Mouse (Mus musculus) liver, adult 2 months (tissue): ENCODE data around the gene Ap2s1. TPM values are rescaled to one million over a fixed set of nuclear protein-coding genes. Genes with fewer than 3 reads are reported as not detected.

Experiments used
- DNase-seq: peaks from one replicate; pipeline ENCODE4 v3.0.0-alpha.2; 2011; ENCODE audit warnings: low read depth, low spot score; ENCODE audit errors: extremely low read depth
- H3K27ac ChIP-seq: fragments of 200-500 bp; replicated peaks from 2 replicates; pipeline ENCODE4 v1.5.1; 2012; ENCODE audit warnings: low read depth, mild to moderate bottlenecking, control low read depth, inconsistent platforms, low read length; ENCODE audit not compliant: insufficient read depth
- H3K27me3 ChIP-seq: fragments of 200-500 bp; 2 replicates; pipeline ENCODE4 v1.6.1; 2012; ENCODE audit warnings: mild to moderate bottlenecking, moderate library complexity, low read length, inconsistent platforms; ENCODE audit not compliant: control insufficient read depth, insufficient read depth
- H3K36me3 ChIP-seq: fragments of 200-500 bp; 2 replicates; pipeline ENCODE4 v1.6.1; 2012; ENCODE audit warnings: low read length, inconsistent platforms; ENCODE audit not compliant: control insufficient read depth, insufficient read depth
- H3K4me1 ChIP-seq: fragments of 200-500 bp; 2 replicates; pipeline ENCODE4 v1.6.1; 2011; ENCODE audit warnings: low read length; ENCODE audit not compliant: control insufficient read depth, insufficient read depth
- H3K4me3 ChIP-seq: fragments of 200-500 bp; 2 replicates; pipeline ENCODE4 v1.5.1; 2011; ENCODE audit warnings: low read depth, mild to moderate bottlenecking, control low read depth, low read length, moderate library complexity; ENCODE audit not compliant: insufficient read depth
- H3K79me2 ChIP-seq: fragments of 200-500 bp; 2 replicates; pipeline ENCODE4 v1.6.1; 2012; ENCODE audit warnings: inconsistent platforms, mild to moderate bottlenecking, low read length, moderate library complexity; ENCODE audit not compliant: control insufficient read depth, insufficient read depth
- H3K9ac ChIP-seq: fragments of 200-500 bp; 2 replicates; pipeline ENCODE4 v1.6.1; 2012; ENCODE audit warnings: low read depth, mild to moderate bottlenecking, control low read depth, inconsistent platforms, low read length
- CTCF ChIP-seq: fragments of 200-500 bp; IDR thresholded peaks from 2 replicates; pipeline ENCODE4 v1.5.1; 2011; ENCODE audit warnings: low read depth, low read length, control low read depth
- POLR2A ChIP-seq: fragments of 200-500 bp; IDR thresholded peaks from 2 replicates; pipeline ENCODE4 v1.6.1; 2011; ENCODE audit warnings: low read length, control low read depth; ENCODE audit not compliant: insufficient read depth; ENCODE audit errors: extremely low read depth
- WGBS: fragments of 180-500 bp; shearing (Covaris S2); methylation state at CpG from one replicate; pipeline ENCODE4 v1.1.7; 2018; 5-methylcytosine and 5-hydroxymethylcytosine counted together
- polyA plus RNA-seq: library from polyadenylated mRNA; depleted of rRNA; stranded (reverse); fragments of >200 nt; gene quantifications from 2 replicates; pipeline ENCODE4 v1.2.3, GENCODE M21; 2012
- total RNA-seq: library from RNA; depleted of rRNA; stranded (reverse); fragments of >200 nt; gene quantifications from 2 replicates; pipeline ENCODE4 v1.2.3, GENCODE M21; 2014

Ap2s1 gene
- total and polyA plus RNA-seq, 2 experiments, result 116 to 171 TPM

DNA sequence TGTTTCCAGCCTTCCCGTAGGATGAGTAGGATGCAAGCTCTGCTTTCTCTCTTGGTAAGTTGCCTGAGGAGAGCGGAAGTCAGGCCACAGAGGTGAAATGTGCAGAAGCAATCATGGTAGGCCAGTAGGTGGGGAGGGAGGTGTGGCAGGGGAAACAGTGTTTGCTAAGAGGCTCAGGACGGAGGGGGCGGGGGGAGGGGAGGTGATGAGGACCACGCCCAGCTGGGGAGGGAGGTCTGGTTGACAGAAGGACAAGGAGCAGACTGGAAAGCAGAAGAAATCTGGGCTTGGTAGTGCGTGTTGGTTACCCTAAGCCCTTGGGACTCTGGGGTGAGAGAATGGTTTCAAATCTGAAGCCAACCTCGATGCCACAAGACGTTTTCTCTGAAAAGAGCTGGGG lies 22.1 kb downstream of the Ap2s1 start:
- no peak for DNase-seq
- WGBS, result 29% methylated on average over 8 of the region's 8 CpGs

DNA sequence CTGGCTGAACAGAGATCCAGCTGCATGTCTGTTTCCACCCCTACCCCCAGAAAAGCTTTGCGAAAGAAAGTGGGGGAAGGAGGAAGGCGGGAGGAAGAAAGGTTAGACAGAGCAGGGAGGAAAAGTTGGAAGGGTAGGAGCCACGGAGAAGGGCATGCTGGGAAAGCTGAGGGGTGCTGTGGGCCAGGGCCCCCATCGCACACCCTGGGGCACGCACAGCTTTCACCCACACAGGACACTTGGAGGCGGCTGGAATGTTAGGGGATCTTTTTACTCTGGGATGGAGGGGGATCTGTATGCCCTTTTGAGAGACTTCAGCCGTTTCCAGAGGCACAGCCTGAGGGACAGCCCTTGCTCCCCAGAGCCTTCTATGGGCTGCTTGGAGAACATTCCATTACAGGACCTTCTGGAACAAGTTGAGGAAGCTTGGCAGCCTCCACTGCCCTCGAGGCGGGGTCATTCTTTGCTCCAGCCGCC lies 22.8 kb downstream of the Ap2s1 start:
- Histone ChIP-seq H3K27ac (0 out of 2 replicates have a peak overlapping the region, but pooled peaks have one; percentile 34), H3K4me3 (no peak overlapping the region), H3K79me2 (no peaks in the 10 kb centered on the region), H3K4me1 (no peaks in the 10 kb centered on the region), H3K36me3 (no peaks in the 10 kb centered on the region), H3K27me3 (no peaks in the 10 kb centered on the region), H3K9ac (no peak overlapping the region; the same call in 1 of the 2 replicates)
- TF ChIP-seq POLR2A (no peak), CTCF (no peak)
- WGBS, result 67% methylated on average over 10 of the region's 10 CpGs
- peak; percentile 20 for DNase-seq

More for the DNA sequence above, 22.1 kb downstream of the Ap2s1 start:
- Histone ChIP-seq H3K79me2 (no peaks in the 10 kb centered on the region), H3K9ac (no peak overlapping the region), H3K4me3 (no peak overlapping the region), H3K27ac (no peak overlapping the region), H3K36me3 (no peaks in the 10 kb centered on the region), H3K27me3 (no peaks in the 10 kb centered on the region), H3K4me1 (no peaks in the 10 kb centered on the region)
- TF ChIP-seq POLR2A, result no peak
- no peak for TF ChIP-seq CTCF

DNA sequence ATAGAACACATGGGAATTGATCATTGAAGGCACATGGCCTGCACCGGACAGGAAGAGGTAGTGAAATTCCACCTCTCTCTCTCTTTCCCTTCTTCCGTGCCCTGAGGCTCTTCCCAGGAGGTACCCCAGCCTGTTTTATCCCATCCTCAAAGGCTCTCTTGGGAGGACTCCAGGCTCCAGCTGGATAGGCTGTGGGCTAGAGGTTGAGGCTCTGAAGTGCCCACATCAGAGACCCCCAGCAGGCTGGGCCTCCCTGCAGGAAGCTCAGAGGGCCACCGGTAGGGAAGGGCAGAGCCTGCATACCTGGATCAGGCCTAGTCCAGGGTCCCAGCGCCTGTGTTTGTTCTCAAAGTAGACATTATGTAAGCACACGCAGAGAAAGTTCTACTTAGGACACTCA lies 23.4 kb downstream of the Ap2s1 start:
- 70% methylated on average over 5 of the region's 5 CpGs for WGBS
- Histone ChIP-seq H3K4me1 (no peaks in the 10 kb centered on the region), H3K36me3 (no peaks in the 10 kb centered on the region), H3K9ac (no peak overlapping the region), H3K27me3 (no peaks in the 10 kb centered on the region), H3K4me3 (no peak overlapping the region), H3K27ac (0 out of 2 replicates have a peak overlapping the region, but pooled peaks have one; percentile 27), H3K79me2 (no peaks in the 10 kb centered on the region)
- no peak for DNase-seq
- TF ChIP-seq CTCF, result no peak
- no peak for TF ChIP-seq POLR2A

DNA sequence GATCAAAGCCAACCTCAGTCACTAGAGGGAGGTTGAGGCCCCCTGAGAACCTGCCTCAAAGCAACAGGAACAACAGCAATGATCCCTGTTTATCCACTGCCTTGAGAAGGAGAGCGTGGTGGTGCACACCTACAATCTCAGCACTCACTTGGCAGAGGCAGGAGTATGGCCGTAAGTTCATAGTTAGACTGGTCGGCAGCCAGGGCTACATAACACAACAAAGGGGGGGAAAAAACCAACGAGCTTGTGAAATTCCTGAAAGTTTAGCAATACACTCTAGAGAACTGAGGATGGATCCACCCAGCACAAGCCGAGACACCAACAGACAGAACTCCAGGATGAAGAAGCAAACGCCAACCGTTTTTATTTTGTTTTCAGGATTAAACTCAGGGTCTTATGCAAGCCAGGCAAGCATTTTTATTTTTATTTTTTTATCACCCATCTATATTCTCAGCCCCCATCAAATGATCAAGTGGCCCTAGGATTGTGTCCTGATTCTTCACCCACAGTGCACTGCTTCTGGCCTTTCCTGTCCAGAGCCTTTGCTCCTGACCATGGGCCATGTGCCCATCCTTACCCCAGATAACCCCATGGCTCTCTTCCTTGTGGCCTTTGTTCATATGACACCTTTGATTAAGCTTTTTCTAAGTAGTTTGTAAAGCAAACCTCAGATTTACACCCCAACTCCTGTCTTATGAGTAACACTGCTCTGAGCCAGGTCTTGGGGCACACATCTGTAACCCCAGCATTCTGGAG lies 25.4 kb downstream of the Ap2s1 start:
- TF ChIP-seq POLR2A (no peak), CTCF (no peak)
- no peak overlapping the region for H3K27ac ChIP-seq

DNA sequence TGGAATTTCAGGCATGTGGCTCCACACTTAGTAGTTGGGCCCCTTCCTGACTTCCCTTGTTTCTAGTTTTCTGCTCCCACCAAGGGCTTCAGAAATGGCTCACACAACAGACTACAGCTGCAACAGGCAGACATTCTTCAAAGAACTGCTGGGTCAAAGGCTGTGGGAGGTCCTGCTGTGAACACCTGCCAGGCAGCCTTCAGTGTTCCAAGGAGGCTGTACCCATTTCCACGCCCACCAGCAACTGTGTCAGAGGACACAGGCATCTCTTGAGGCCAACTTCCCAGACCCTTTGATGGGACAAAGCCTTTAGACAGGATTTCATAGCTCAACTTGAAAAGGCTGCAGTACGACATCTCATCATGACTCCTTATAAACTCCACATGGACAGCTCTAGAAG lies 28.2 kb downstream of the Ap2s1 start:
- DNase-seq, result no peak
- 88% methylated on average over 2 of the region's 2 CpGs for WGBS

More for the DNA sequence above, 25.4 kb downstream of the Ap2s1 start:
- Histone ChIP-seq H3K4me3 (no peak overlapping the region), H3K27me3 (no peaks in the 10 kb centered on the region), H3K4me1 (no peaks in the 10 kb centered on the region), H3K79me2 (no peaks in the 10 kb centered on the region), H3K36me3 (no peaks in the 10 kb centered on the region), H3K9ac (no peak overlapping the region)
- no peak for DNase-seq
- 73% methylated on average over 7 of the region's 7 CpGs for WGBS

DNA sequence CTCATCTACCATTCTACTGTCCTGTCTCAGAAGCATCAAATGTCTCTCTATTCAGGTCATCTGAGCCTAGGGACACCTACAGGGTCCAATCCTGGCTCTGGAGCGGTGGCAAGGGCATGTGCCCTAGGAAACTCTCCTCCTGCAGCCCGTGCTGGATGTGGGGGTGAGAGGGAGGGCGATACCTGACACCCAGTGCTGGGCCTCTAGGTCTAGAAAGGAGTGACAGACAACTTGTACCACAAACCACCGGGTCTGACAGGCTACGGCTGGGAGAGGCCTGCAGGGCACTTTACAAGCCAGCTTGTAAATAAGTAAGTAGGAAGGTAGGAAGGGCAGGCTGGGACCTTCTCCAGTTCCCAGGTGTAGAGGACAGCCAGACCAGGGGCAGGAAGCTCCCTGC lies 37.7 kb downstream of the Ap2s1 start:
- no peak overlapping the region for H3K4me3 ChIP-seq
- no peak overlapping the region for H3K27ac ChIP-seq
- no peak overlapping the region for H3K9ac ChIP-seq
- H3K36me3 ChIP-seq, result no peaks in the 10 kb centered on the region
- no peak for DNase-seq
- TF ChIP-seq CTCF (no peak), POLR2A (no peak)
- no peaks in the 10 kb centered on the region for H3K4me1 ChIP-seq
- no peaks in the 10 kb centered on the region for H3K27me3 ChIP-seq
- H3K79me2 ChIP-seq, result no peaks in the 10 kb centered on the region
- 77% methylated on average over 5 of the region's 5 CpGs for WGBS

More for the DNA sequence above, 28.2 kb downstream of the Ap2s1 start:
- H3K9ac ChIP-seq, result no peak overlapping the region
- no peak overlapping the region for H3K27ac ChIP-seq
- H3K36me3 ChIP-seq, result no peaks in the 10 kb centered on the region
- no peak overlapping the region for H3K4me3 ChIP-seq
- TF ChIP-seq CTCF (no peak), POLR2A (no peak)
- H3K79me2 ChIP-seq, result no peaks in the 10 kb centered on the region
- no peaks in the 10 kb centered on the region for H3K27me3 ChIP-seq
- no peaks in the 10 kb centered on the region for H3K4me1 ChIP-seq
